Mouse (Mus musculus): Measurements from ENCODE around the gene Zfp654. TPM values are rescaled to one million over a fixed set of nuclear protein-coding genes. Genes with fewer than 3 reads are reported as not detected.

Gene Zfp654
- polyA plus RNA-seq, 1 experiment = 10.3 TPM

DNA sequence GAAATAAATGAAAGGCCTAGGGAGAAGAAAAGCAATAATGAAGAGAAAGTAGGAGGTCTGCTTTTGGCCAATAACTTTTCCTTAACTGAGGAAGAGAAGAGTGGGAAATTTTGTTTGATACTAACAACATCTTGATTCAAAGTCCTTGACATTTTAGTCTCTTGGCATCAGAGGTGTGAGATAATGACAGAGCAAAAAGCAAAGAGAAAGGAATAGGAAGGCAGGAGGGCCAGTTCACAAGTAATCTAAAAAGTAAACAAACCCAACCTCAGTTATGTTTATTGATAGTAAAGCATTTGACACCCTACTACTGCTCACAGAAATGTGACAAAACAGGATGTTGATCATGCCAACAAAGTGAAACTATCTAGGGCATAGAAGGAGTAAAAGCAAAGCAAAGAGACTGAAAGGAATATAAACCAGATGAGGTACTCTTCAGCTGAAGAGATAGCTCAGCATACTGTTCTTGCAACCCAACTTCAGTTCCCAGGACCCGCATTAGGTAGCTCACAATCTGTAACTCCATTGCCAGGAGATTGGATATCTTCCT is 15.4 kb downstream of the Zfp654 start:
- H3K27ac ChIP-seq (ENCODE audit: insufficient read depth, low read length) = no peak overlapping the region
- H3K27me3 ChIP-seq (ENCODE audit: control insufficient read depth, insufficient read depth, low read length) = no peaks in the 10 kb centered on the region
- H3K4me1 ChIP-seq (ENCODE audit: control insufficient read depth, insufficient read depth, low read length) = no peaks in the 10 kb centered on the region; the same call in 1 of the 2 replicates
- TF ChIP-seq CTCF (IDR thresholded peaks at IDR 0.05; ENCODE audit: borderline replicate concordance, insufficient read depth, low read depth, low read length) = no peak
- TF ChIP-seq POLR2A (IDR thresholded peaks at IDR 0.05; ENCODE audit: borderline replicate concordance, insufficient read depth, low read length) = no peak
- DNase-seq = no peak
- 78% methylated on average over 1 of the region's 1 CpGs for WGBS
- H3K4me3 ChIP-seq (replicated peaks; ENCODE audit: insufficient read depth, low read depth, low read length) = no peak overlapping the region

DNA sequence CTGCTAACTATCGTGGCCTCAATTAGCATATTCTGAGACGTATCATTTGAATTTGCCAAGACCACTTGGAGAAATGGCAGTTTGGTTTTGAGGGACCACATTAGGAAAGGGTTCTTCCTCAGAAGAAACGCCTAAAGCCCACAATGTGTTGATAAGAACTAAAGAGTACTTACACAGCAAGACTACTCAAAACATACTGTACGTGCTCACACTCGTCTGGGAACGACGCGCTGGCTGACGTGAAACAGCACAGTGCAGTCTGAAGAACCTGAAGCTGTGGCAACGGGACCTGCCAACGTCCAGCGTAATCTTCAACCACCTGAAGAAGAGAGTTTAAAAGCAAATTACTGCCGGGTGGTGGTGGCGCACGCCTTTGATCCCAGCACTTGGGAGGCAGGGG is 21.2 kb downstream of the Zfp654 start:
- H3K4me1 ChIP-seq (ENCODE audit: control insufficient read depth, insufficient read depth, low read length) = no peaks in the 10 kb centered on the region
- TF ChIP-seq CTCF (IDR thresholded peaks at IDR 0.05; ENCODE audit: borderline replicate concordance, insufficient read depth, low read depth, low read length) = no peak
- no peak for TF ChIP-seq POLR2A (IDR thresholded peaks at IDR 0.05; ENCODE audit: borderline replicate concordance, insufficient read depth, low read length)
- H3K27ac ChIP-seq (ENCODE audit: insufficient read depth, low read length) = no peak overlapping the region
- no peak for DNase-seq
- H3K4me3 ChIP-seq (replicated peaks; ENCODE audit: insufficient read depth, low read depth, low read length) = no peak overlapping the region
- no peaks in the 10 kb centered on the region for H3K27me3 ChIP-seq (ENCODE audit: control insufficient read depth, insufficient read depth, low read length)
- WGBS = 94% methylated on average over 15 of the region's 15 CpGs

DNA sequence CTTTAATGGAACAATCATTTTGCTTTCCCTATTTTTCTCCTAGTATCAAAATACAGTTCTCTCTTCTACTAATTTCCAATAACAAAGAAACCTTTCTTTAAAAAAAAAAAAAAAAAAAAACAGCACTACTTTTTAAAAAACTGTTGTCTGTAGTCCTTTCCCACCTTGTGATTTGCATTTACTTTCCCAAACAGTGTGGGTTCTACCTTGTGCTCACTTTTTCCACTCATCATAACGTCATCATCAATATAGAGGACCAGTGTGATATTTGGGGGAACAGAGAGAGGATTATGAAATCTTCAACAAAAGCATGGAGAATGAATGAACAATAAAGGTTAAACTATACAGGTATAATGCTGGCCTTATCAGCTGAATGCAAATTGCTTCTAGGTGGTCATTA is 27.0 kb downstream of the Zfp654 start:
- Histone ChIP-seq H3K27me3 (ENCODE audit: control insufficient read depth, insufficient read depth, low read length) (no peaks in the 10 kb centered on the region), H3K4me1 (ENCODE audit: control insufficient read depth, insufficient read depth, low read length) (no peaks in the 10 kb centered on the region), H3K27ac (ENCODE audit: insufficient read depth, low read length) (no peak overlapping the region), H3K4me3 (replicated peaks; ENCODE audit: insufficient read depth, low read depth, low read length) (no peak overlapping the region)
- 89% methylated on average over 1 of the region's 1 CpGs for WGBS
- TF ChIP-seq POLR2A (IDR thresholded peaks at IDR 0.05; ENCODE audit: borderline replicate concordance, insufficient read depth, low read length) (no peak), CTCF (IDR thresholded peaks at IDR 0.05; ENCODE audit: borderline replicate concordance, insufficient read depth, low read depth, low read length) (no peak)
- no peak for DNase-seq

DNA sequence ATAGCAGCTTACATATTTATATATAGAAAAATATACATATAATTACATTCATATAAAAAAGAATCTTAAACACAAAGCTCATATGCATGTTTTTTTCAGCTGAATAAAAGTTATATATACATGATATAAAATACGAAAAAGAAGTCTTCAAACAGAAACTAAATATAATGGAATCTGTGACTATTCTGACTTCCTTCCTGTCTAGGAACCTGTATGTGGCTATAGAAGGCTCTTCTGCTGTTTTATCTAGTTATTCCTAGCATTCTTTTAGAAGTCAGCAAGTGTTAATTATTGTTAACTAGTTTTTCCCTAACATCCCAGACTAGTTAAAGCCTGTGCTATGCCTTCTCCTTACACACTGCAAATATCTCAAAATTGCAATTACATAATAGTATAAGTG is 27.6 kb downstream of the Zfp654 start:
- 97% methylated on average over 1 of the region's 1 CpGs for WGBS
- TF ChIP-seq POLR2A (IDR thresholded peaks at IDR 0.05; ENCODE audit: borderline replicate concordance, insufficient read depth, low read length) (no peak), CTCF (IDR thresholded peaks at IDR 0.05; ENCODE audit: borderline replicate concordance, insufficient read depth, low read depth, low read length) (no peak)
- no peak for DNase-seq
- Histone ChIP-seq H3K27me3 (ENCODE audit: control insufficient read depth, insufficient read depth, low read length) (no peaks in the 10 kb centered on the region), H3K4me1 (ENCODE audit: control insufficient read depth, insufficient read depth, low read length) (no peaks in the 10 kb centered on the region), H3K27ac (ENCODE audit: insufficient read depth, low read length) (no peak overlapping the region), H3K4me3 (replicated peaks; ENCODE audit: insufficient read depth, low read depth, low read length) (no peak overlapping the region)

DNA sequence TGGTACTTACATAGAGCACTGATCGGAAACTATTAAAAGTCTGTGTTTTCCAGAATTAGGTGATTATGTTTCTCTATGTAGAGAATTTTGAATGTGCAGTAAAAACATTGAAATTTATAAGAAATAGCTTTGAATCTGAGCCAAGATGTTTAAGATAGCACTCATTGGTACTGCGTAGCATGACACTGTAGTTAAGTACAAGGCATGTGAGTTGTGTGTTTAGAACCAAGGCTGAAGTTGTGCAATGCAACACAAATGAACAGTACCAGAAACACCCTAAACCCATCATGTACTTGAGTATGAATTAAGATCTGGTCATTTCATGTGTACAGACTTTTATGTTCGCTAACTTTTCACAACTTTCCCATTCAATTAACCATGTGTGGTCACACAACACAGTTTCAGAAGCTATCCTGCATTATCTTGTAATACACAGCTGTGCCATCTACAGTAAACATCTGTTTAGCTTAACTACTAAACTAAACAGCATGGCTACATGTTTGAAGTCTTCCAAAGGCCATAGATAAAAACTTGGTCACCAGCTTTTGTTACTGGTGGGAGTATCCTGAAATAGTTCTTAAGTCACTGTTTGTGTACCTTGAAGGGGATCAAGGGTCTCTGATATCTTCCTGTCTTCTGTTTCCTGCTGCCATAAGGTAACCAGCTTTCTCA is 34.2 kb downstream of the Zfp654 start:
- H3K4me1 ChIP-seq (ENCODE audit: control insufficient read depth, insufficient read depth, low read length) = no peaks in the 10 kb centered on the region
- TF ChIP-seq POLR2A (IDR thresholded peaks at IDR 0.05; ENCODE audit: borderline replicate concordance, insufficient read depth, low read length) (no peak), CTCF (IDR thresholded peaks at IDR 0.05; ENCODE audit: borderline replicate concordance, insufficient read depth, low read depth, low read length) (no peak)
- whole genome bisulfite sequencing = 97% methylated on average over 3 of the region's 3 CpGs
- no peak overlapping the region for H3K27ac ChIP-seq (ENCODE audit: insufficient read depth, low read length)
- H3K4me3 ChIP-seq (replicated peaks; ENCODE audit: insufficient read depth, low read depth, low read length) = no peak overlapping the region
- H3K27me3 ChIP-seq (ENCODE audit: control insufficient read depth, insufficient read depth, low read length) = no peaks in the 10 kb centered on the region
- DNase-seq = no peak

DNA sequence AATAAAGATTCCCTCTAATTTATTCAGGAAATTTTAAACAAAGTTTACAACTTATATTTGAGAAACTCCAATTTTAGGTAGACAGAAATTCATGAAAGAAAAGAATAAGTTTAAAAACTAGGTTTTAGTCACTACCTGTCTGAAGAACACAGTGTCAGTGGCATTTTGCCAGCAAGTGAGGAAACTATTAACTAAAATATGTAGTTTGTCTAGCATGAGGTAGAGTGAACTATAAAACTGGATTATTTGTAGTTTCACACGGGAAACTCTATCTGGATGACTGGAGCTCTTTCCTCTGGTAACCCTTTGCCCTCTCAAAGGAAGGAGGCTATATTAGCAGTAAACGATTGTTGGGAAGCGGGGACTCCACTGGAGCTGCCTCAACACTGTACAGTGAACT is 48.4 kb downstream of the Zfp654 start:
- Histone ChIP-seq H3K4me3 (replicated peaks; ENCODE audit: insufficient read depth, low read depth, low read length) (no peak overlapping the region), H3K27ac (ENCODE audit: insufficient read depth, low read length) (no peak overlapping the region), H3K4me1 (ENCODE audit: control insufficient read depth, insufficient read depth, low read length) (no peaks in the 10 kb centered on the region), H3K27me3 (ENCODE audit: control insufficient read depth, insufficient read depth, low read length) (no peaks in the 10 kb centered on the region)
- whole genome bisulfite sequencing = 91% methylated on average over 3 of the region's 3 CpGs
- no peak for DNase-seq
- TF ChIP-seq POLR2A (IDR thresholded peaks at IDR 0.05; ENCODE audit: borderline replicate concordance, insufficient read depth, low read length) = no peak
- TF ChIP-seq CTCF (IDR thresholded peaks at IDR 0.05; ENCODE audit: borderline replicate concordance, insufficient read depth, low read depth, low read length) = no peak

DNA sequence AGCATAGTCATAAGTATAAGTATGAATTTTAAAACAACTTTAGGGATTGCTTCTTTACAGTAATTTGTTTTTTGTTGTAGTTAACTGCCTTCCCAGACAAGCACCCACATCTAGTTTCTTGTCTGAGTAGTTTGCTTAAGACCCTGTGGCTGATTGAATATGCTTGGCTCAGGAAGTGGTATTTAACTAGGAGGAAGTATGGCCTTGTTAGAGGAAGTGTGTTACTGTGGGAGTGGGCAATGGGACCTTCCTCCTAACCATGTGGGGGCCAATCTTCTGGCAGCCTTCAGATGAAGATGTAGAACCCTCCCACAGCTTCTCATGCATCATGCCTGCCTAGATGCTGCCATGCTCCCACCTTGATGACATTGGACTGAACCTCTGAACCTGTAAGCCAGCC is 49.8 kb downstream of the Zfp654 start:
- no peak for DNase-seq
- no peaks in the 10 kb centered on the region for H3K4me1 ChIP-seq (ENCODE audit: control insufficient read depth, insufficient read depth, low read length)
- H3K27ac ChIP-seq (ENCODE audit: insufficient read depth, low read length) = no peak overlapping the region
- no peak overlapping the region for H3K4me3 ChIP-seq (replicated peaks; ENCODE audit: insufficient read depth, low read depth, low read length)
- H3K27me3 ChIP-seq (ENCODE audit: control insufficient read depth, insufficient read depth, low read length) = no peaks in the 10 kb centered on the region
- TF ChIP-seq POLR2A (IDR thresholded peaks at IDR 0.05; ENCODE audit: borderline replicate concordance, insufficient read depth, low read length) (no peak), CTCF (IDR thresholded peaks at IDR 0.05; ENCODE audit: borderline replicate concordance, insufficient read depth, low read depth, low read length) (no peak)

DNA sequence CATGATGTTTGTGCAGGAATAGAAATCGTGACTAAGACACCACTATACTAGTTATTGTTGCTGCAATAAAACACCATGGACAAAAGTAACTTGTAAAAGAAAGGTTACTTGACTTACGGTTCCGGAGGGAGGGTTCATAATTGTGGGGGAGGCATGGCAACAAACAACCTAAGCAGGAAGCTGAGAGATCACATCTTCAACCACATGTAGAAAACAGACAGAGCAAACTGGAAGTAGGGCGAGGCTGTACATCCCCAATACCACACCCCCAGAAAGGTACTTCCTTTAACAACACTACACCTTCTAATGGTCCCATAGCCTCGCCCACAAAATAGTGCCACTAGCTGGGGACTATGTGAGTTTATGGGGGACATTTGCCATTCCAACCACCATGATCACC is 51.1 kb downstream of the Zfp654 start:
- TF ChIP-seq POLR2A (IDR thresholded peaks at IDR 0.05; ENCODE audit: borderline replicate concordance, insufficient read depth, low read length) (no peak), CTCF (IDR thresholded peaks at IDR 0.05; ENCODE audit: borderline replicate concordance, insufficient read depth, low read depth, low read length) (no peak)
- DNase-seq = no peak
- Histone ChIP-seq H3K27ac (ENCODE audit: insufficient read depth, low read length) (no peak overlapping the region), H3K4me3 (replicated peaks; ENCODE audit: insufficient read depth, low read depth, low read length) (no peak overlapping the region), H3K4me1 (ENCODE audit: control insufficient read depth, insufficient read depth, low read length) (no peaks in the 10 kb centered on the region), H3K27me3 (ENCODE audit: control insufficient read depth, insufficient read depth, low read length) (no peaks in the 10 kb centered on the region)
- WGBS = 94% methylated on average over 5 of the region's 5 CpGs
